Mouse (Mus musculus): Measurements from ENCODE around the gene Igfals. TPM values are rescaled to one million over a fixed set of nuclear protein-coding genes. Genes with fewer than 3 reads are reported as not detected.

Igfals gene
- 0.23 and 0.36 TPM in 2 replicates for polyA plus RNA-seq (2016; fragmentation: Nextera tagmentation; extraction: Ambion mirVana)

DNA sequence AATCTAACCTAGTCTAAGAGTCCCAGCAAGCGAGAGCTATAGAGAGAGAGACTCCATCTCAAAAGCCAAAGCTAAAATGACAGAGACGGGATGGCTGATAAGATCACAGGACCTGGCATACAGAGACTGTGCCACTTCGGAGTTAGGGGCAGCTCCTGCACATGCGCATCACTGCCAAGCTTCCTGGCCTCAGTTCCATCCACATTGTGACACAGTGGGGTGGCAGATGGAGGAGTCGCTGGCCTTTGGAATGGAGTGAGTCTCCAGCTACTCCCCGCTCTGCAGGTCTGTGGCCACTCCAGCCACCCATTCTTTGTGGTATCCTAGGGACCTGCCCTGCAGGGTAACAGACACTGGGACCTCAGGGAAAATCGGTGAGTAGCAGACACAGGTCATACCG lies at the start of gene Igfals:
Gene Igfals, plus strand, starts transcription at position 222 of the 400 bp plus-strand sequence.
- WGBS, result 90% methylated on average over 8 of the region's 8 CpGs
- Histone ChIP-seq H3K4me1 (no peaks in the 10 kb centered on the region), H3K4me3 (no peak within 1 kb of the TSS), H3K9me3 (replicated peaks) (no peaks in the 10 kb centered on the region), H3K27me3 (no peaks in the 10 kb centered on the region), H3K36me3 (peaks cover 22% of the 10 kb centered on the region), H3K4me2 (replicated peaks) (no peak within 1 kb of the TSS), H3K9ac (no peak within 1 kb of the TSS), H3K27ac (no peak within 1 kb of the TSS)
- no peak for ATAC-seq (ENCODE audit: low FRiP score)

DNA sequence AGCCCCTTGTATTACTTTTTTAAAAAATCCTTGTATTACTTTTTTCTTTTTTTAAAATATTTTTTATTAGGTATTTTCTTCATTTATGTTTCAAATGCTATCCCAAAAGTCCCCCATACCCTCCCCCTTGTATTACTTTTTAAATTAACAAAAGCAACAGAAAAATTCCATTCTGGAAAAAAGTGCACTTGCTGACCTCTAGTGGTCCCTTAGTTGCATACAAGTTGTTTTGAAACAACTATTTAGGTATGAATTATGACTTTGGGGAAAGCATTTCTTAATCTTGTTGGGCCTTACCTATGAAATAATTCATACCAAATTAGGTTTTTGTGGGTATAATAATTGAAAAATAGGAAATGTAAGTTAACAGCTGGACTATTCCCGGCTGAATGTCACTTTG lies 48.3 kb upstream of the Igfals start:
- WGBS, result 40% methylated on average over 1 of the region's 1 CpGs
- H3K27me3 ChIP-seq, result peaks cover 2% of the 10 kb centered on the region; the same call in 1 of the 2 replicates
- ATAC-seq (ENCODE audit: low FRiP score), result no peak
- H3K4me2 ChIP-seq (replicated peaks), result no peak overlapping the region
- no peak overlapping the region for H3K9ac ChIP-seq
- no peaks in the 10 kb centered on the region for H3K36me3 ChIP-seq
- H3K9me3 ChIP-seq (replicated peaks), result no peaks in the 10 kb centered on the region
- H3K4me1 ChIP-seq, result no peaks in the 10 kb centered on the region
- H3K4me3 ChIP-seq, result no peak overlapping the region
- no peak overlapping the region for H3K27ac ChIP-seq

DNA sequence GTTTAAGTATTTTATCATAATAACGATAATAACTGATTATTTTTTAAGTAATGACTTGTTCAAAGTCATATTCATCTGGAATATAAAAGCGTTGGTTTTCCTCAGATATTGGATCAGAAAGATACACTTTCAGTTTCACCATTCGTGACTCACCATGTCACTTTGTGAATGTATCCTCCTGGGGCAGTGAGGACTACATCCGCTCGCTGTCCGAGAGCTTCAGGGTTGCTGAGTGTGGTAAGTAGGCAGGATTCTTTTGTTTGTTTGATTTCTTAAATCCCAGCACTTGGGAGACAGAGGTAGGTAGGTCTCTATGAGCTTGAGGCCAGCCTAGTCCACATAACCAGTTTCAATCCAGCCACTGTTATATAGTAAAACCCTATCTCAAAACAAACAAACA lies 47.6 kb upstream of the Igfals start:
- H3K27me3 ChIP-seq, result peaks cover 2% of the 10 kb centered on the region; the same call in 1 of the 2 replicates
- 51% methylated on average over 6 of the region's 6 CpGs for WGBS
- H3K4me2 ChIP-seq (replicated peaks), result no peak overlapping the region
- H3K9ac ChIP-seq, result no peak overlapping the region
- no peak overlapping the region for H3K27ac ChIP-seq
- H3K36me3 ChIP-seq, result no peaks in the 10 kb centered on the region
- ATAC-seq (ENCODE audit: low FRiP score), result no peak
- no peaks in the 10 kb centered on the region for H3K9me3 ChIP-seq (replicated peaks)
- no peaks in the 10 kb centered on the region for H3K4me1 ChIP-seq
- no peak overlapping the region for H3K4me3 ChIP-seq

DNA sequence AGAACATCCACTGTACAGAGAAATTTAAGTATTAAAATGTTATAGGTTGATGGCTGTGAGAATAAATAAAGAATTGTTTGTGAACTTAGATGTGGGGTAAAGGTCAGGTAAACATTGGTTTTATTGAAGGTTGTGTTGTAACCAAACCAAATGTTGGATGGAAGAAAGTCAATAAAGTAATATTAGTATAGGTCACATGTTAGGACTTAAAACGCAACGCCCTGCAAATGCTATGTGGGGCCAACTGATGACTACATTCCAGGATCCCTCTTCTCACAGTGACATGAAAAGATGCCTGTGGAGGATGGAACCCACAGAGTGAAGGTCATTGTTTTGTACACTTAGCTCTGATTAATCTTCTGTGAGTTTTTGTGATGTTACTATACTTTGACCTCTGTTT lies 46.3 kb upstream of the Igfals start:
- ATAC-seq (ENCODE audit: low FRiP score), result no peak

DNA sequence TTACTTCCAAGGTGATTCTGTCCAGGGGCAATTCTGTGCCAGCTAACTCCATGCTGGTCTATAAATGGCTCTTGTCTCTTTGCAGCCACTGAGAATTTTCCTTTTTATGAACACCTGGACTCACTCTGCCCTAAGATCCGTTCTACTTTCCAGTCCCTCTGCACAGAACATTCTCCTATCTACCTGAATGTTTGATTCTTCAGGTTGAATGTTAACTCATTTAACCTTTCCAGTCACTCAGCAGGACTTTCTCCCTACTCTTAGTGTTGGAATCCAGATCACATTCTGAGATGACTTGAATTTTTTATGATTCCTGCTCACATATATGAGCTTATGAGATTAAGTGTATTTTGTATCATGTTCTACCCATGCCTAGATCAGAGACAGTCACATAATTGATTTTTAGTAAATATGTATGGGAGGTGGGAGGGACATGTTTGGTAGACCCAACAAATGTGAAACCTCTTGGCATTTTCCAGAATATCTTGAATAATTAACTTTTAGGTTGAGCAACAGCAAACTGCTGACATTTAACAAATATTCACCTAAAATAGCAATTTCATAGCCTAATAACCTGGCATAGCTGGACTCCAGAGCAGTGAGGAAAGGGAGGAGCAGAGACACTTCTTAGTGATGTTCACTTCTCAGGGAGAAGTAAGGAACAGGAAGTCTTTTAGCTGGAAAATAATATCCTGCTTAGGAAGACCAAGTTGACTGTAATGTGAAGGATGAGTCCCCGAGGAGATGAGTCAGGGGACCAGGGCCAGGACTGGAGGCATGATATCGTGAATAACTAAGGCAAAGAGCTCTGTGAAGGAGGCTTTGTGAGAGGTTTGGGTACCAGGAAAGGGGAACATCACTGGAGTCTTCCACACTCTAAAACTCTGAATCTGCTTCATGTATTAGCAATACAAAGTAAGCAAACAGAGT lies 44.2 kb upstream of the Igfals start:
- Histone ChIP-seq H3K36me3 (no peaks in the 10 kb centered on the region), H3K9me3 (replicated peaks) (no peaks in the 10 kb centered on the region), H3K9ac (no peak overlapping the region), H3K27me3 (peaks cover 13% of the 10 kb centered on the region), H3K27ac (no peak overlapping the region), H3K4me3 (no peak overlapping the region), H3K4me2 (replicated peaks) (no peak overlapping the region), H3K4me1 (no peaks in the 10 kb centered on the region)
- WGBS, result 60% methylated on average over 3 of the region's 3 CpGs
- ATAC-seq (ENCODE audit: low FRiP score), result no peak

More for the DNA sequence above, 46.3 kb upstream of the Igfals start:
- Histone ChIP-seq H3K4me3 (no peak overlapping the region), H3K27me3 (peaks cover 5% of the 10 kb centered on the region), H3K9me3 (replicated peaks) (no peaks in the 10 kb centered on the region), H3K4me1 (no peaks in the 10 kb centered on the region), H3K4me2 (replicated peaks) (no peak overlapping the region), H3K9ac (no peak overlapping the region), H3K27ac (no peak overlapping the region), H3K36me3 (no peaks in the 10 kb centered on the region)
- whole genome bisulfite sequencing, result 67% methylated on average over 2 of the region's 2 CpGs

DNA sequence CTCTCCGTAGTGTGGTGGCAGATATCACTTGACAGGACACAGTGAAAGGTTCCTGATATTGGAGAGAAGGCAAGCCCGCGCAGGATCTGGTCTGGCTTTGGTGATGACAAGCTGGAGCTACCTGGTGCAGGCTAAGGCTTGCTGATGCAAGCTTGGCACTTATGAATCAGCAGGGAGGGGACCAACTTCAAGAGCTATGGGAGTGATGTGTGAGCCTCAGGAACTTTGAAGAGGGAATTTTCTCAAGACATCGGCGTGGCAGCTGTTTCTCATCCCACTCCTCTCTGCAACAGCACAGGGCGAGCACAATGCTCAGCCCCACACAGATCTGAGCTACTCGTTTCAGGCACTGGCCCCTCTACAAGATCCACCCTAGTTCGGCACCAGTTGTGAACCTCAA lies 26.0 kb upstream of the Igfals start, which contains the start of gene Hagh:
Gene Hagh, plus strand, starts transcription at position 302 of the 400 bp plus-strand sequence.
- WGBS, result 74% methylated on average over 8 of the region's 8 CpGs
- no peak for ATAC-seq (ENCODE audit: low FRiP score)
- H3K36me3 ChIP-seq, result no peaks in the 10 kb centered on the region

DNA sequence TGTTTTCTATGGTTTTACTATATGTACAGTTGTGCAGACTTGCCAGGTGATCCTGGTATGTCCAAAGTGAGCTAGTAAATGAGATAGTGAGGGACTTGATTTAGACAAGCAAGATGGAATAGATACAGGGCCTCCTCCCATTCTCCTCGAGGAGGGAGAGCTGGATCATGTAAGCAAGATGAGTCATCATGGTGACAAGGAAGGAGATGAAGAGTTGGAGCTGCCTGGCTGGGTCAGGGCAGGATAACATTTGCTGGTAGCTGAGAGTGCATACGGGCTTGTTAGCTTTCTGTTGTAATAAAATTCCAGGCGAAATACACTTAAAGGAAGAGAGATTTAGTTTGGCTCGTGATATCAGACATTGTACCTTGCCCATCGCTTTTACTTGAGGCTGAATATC lies 25.5 kb upstream of the Igfals start:
- ATAC-seq (ENCODE audit: low FRiP score), result no peak
- 64% methylated on average over 5 of the region's 5 CpGs for WGBS
- peaks cover 13% of the 10 kb centered on the region for H3K27me3 ChIP-seq

More for the DNA sequence above, 26.0 kb upstream of the Igfals start, which contains the start of gene Hagh:
- H3K4me2 ChIP-seq (replicated peaks), result no peak within 1 kb of the TSS
- H3K9me3 ChIP-seq (replicated peaks), result no peaks in the 10 kb centered on the region
- no peaks in the 10 kb centered on the region for H3K4me1 ChIP-seq
- H3K27ac ChIP-seq, result no peak within 1 kb of the TSS
- H3K9ac ChIP-seq, result no peak within 1 kb of the TSS
- peaks cover 11% of the 10 kb centered on the region for H3K27me3 ChIP-seq
- H3K4me3 ChIP-seq, result no peak within 1 kb of the TSS

DNA sequence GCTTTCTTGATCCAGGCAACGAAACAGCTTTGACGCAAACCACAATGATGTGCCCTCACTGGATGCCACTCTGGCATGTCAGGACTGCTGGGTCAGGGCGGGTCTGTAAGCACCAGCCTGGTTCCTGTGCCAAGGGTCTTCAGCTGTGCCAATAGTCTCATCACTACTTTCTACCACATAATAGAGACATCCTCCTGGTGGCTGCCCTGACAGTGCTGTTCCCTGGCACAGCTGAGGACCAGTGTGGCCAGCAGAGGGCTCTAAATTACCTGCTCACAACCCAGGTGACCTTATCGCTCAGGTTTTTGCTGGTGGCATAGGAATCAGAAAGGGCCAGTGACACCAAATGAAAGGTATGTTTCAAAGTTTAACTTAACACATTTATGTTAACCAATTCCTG lies 24.7 kb upstream of the Igfals start:
- H3K4me1 ChIP-seq, result no peaks in the 10 kb centered on the region
- no peak overlapping the region for H3K9ac ChIP-seq
- H3K36me3 ChIP-seq, result no peaks in the 10 kb centered on the region
- H3K4me3 ChIP-seq, result no peak overlapping the region
- peaks cover 14% of the 10 kb centered on the region for H3K27me3 ChIP-seq
- ATAC-seq (ENCODE audit: low FRiP score), result no peak
- no peak overlapping the region for H3K4me2 ChIP-seq (replicated peaks)
- no peaks in the 10 kb centered on the region for H3K9me3 ChIP-seq (replicated peaks)
- 47% methylated on average over 4 of the region's 4 CpGs for WGBS
- no peak overlapping the region for H3K27ac ChIP-seq

More for the DNA sequence above, 25.5 kb upstream of the Igfals start:
- Histone ChIP-seq H3K4me1 (no peaks in the 10 kb centered on the region), H3K4me3 (no peak overlapping the region), H3K27ac (no peak overlapping the region), H3K9me3 (replicated peaks) (no peaks in the 10 kb centered on the region), H3K9ac (no peak overlapping the region), H3K4me2 (replicated peaks) (no peak overlapping the region), H3K36me3 (no peaks in the 10 kb centered on the region)

DNA sequence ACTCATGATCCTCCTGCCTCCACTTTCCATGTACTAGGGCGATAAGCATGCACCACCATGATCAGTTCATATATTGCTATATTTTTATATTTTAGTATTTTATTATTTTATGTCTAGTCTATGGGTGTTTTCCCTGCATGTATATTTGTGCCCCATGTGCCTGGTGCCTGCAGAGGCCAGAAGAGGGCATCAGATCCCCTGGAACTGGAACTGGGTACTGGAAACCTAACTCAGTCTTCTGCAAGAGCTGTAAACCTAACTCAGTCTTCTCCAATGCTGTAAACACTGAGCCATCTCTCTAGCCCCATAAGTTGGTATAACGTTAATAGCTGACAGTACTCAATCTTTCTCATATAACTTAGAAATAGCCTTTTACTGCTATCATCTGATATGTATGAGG lies 23.2 kb upstream of the Igfals start:
- WGBS, result 55% methylated on average over 2 of the region's 2 CpGs
- Histone ChIP-seq H3K4me3 (no peak overlapping the region), H3K4me1 (no peaks in the 10 kb centered on the region), H3K9ac (no peak overlapping the region), H3K4me2 (replicated peaks) (no peak overlapping the region), H3K27me3 (peaks cover 14% of the 10 kb centered on the region), H3K27ac (no peak overlapping the region), H3K36me3 (no peaks in the 10 kb centered on the region), H3K9me3 (replicated peaks) (no peaks in the 10 kb centered on the region)
- no peak for ATAC-seq (ENCODE audit: low FRiP score)

DNA sequence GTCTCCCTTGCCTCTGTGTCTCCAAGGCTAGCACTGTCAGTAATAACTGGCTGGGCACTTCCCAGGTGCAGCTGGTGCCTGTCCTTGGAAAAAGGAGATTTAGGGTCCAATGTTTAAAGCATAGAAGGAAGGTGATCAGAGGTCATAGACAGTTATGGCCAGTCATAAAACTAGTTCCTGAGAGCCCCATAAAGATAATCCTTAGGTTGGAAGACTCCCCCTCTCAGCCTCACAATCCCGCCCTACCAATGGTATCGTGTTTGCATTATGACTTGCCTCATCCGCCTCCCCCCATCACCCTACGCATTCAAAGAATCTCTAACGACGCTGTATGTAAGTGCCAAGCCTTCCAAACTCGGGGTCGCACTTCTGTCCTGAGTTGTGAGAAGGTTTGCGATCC lies 21.3 kb upstream of the Igfals start:
- no peak overlapping the region for H3K4me3 ChIP-seq

DNA sequence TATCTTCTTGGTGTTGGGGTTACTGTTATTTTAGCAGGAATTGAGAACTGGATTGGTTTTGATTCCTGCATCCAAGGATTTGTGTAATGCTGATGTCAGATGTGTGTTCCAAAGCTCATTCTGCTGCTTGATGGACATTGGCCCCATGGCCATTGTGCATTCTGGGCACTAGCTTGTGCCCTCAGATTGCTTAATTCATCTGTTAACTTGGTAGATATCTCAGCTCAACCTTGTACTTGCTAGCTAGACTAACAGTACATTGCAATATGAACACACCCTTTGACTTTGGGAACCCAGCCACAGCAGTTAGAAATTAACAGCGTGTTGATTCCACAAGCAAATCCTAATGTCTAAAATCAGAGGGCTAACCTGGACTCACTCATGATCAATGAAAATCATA lies 18.4 kb upstream of the Igfals start:
- Histone ChIP-seq H3K4me2 (replicated peaks) (no peak overlapping the region), H3K4me1 (peaks cover 13% of the 10 kb centered on the region), H3K27me3 (peaks cover 17% of the 10 kb centered on the region), H3K4me3 (no peak overlapping the region), H3K36me3 (no peaks in the 10 kb centered on the region), H3K9ac (no peak overlapping the region), H3K9me3 (replicated peaks) (no peaks in the 10 kb centered on the region), H3K27ac (no peak overlapping the region)
- ATAC-seq (ENCODE audit: low FRiP score), result no peak
- WGBS, result 100% methylated on average over 1 of the region's 1 CpGs

More for the DNA sequence above, 21.3 kb upstream of the Igfals start:
- no peak for ATAC-seq (ENCODE audit: low FRiP score)
- peaks cover 6% of the 10 kb centered on the region for H3K4me1 ChIP-seq
- H3K9ac ChIP-seq, result no peak overlapping the region
- no peaks in the 10 kb centered on the region for H3K36me3 ChIP-seq
- no peak overlapping the region for H3K4me2 ChIP-seq (replicated peaks)
- peaks cover 14% of the 10 kb centered on the region for H3K27me3 ChIP-seq
- WGBS, result 53% methylated on average over 9 of the region's 9 CpGs
- H3K9me3 ChIP-seq (replicated peaks), result no peaks in the 10 kb centered on the region
- H3K27ac ChIP-seq, result no peak overlapping the region

DNA sequence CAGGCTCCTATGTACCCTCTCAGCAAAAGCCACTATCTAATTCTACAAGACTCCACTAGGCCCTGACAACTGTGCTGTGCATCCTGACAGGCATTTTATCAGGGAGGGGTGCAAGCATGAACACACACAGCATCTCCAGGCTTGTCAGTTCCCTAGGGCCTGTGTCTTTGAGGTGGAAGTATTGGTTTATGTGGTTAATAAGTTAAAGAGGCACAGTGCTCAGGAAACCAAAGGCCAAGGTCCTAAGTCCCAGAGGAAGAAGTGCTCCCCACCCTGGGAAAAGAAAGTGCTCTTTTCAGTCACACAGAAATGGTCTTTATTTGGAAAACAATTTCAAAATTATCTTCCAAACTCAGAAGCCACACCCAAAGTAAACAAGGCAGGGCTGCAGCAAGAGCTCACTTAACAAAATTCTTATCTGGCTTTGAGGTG lies 17.2 kb upstream of the Igfals start:
- H3K27me3 ChIP-seq, result peaks cover 17% of the 10 kb centered on the region
- no peak for ATAC-seq (ENCODE audit: low FRiP score)
- no peaks in the 10 kb centered on the region for H3K9me3 ChIP-seq (replicated peaks)
- no peak overlapping the region for H3K27ac ChIP-seq
- peaks cover 9% of the 10 kb centered on the region for H3K36me3 ChIP-seq
- no peak overlapping the region for H3K9ac ChIP-seq
- peak overlapping the region; percentile 74 for H3K4me2 ChIP-seq (replicated peaks)
- H3K4me1 ChIP-seq, result peaks cover 13% of the 10 kb centered on the region
- H3K4me3 ChIP-seq, result no peak overlapping the region; the same call in 1 of the 2 replicates

DNA sequence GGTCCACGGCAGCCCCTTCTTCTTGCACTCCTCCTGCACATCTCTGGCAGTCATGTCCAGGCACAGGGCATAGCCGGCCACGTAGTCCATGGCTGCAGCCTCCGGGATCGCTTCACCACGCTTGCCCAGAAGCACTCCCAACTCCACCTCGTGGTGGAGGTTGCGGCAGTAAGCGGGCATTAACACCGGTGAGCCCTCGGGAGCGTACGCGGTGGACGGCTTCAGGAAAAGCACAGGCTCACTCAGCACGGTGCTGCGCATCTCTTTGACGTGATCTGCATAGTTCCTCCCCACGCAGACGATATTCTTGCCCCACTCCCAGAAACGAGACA lies 16.1 kb upstream of the Igfals start:
- H3K4me1 ChIP-seq, result peaks cover 13% of the 10 kb centered on the region
- no peaks in the 10 kb centered on the region for H3K9me3 ChIP-seq (replicated peaks)
- H3K4me3 ChIP-seq, result peak overlapping the region; percentile 79
- H3K27ac ChIP-seq, result peak overlapping the region; percentile 93
- peaks cover 13% of the 10 kb centered on the region for H3K36me3 ChIP-seq
- under 1% methylated on average over 21 of the region's 21 CpGs for WGBS
- H3K4me2 ChIP-seq (replicated peaks), result peak overlapping the region; percentile 74
- peak; percentile 74 for ATAC-seq (ENCODE audit: low FRiP score)
- peaks cover 8% of the 10 kb centered on the region; the same call in 1 of the 2 replicates for H3K27me3 ChIP-seq
- peak overlapping the region; percentile 75 for H3K9ac ChIP-seq
